Mouse (Mus musculus): ENCODE data around the gene Obp1b. TPM values are rescaled to one million over a fixed set of nuclear protein-coding genes. Genes with fewer than 3 reads are reported as not detected.
"Not testable (repeated sequence)": the region's sequence is repeated elsewhere in the genome, so short reads cannot be mapped to it uniquely, and the experiment has no call there.

The Obp1b gene
- not detected in 2 replicates for polyA plus RNA-seq (2016; fragmentation: Nextera tagmentation; extraction: Ambion mirVana)

- H3K27ac ChIP-seq (replicated peaks); H3K4me3 ChIP-seq; H3K9me3 ChIP-seq (replicated peaks); H3K36me3 ChIP-seq; DNase-seq (ENCODE audit: low spot score); H3K27me3 ChIP-seq (ENCODE audit: low read depth, poor library complexity, severe bottlenecking); H3K4me1 ChIP-seq: not testable (repeated sequence)
- WGBS, result no CpG with 5 or more reads among the region's 3 CpGs
Measured at GRCm38 (mm10) chrX:78186477-78186876, at the start of gene Obp1b. TSS of gene Obp1b (plus strand) at chrX:78186777.

DNA sequence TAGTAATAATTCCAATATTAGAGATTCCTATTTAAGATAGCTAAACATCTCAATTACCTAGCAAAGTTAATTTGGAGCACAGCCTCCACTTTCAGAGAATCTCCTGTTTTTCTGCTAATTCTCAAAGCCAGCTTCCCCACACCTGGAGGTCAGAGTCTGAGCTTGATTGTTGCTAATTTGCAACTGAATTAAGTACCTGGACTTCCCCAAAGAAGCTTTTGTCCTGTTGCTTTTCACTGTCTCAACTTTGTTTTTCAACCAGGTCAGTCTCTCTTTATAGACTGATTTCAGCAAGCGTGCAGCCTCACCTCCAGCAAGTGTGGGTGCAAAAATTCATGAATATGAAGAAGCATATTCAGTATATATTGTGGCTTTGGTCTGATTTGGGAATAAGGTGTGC lies 15.6 kb downstream of the Obp1b start:
- not testable (repeated sequence) for H3K36me3 ChIP-seq; H3K9me3 ChIP-seq (replicated peaks); DNase-seq (ENCODE audit: low spot score); H3K27ac ChIP-seq (replicated peaks); H3K4me1 ChIP-seq; H3K4me3 ChIP-seq; H3K27me3 ChIP-seq (ENCODE audit: low read depth, poor library complexity, severe bottlenecking)
- 57% methylated on average over 1 of the region's 1 CpGs for WGBS

- WGBS, result 94% methylated on average over 5 of the region's 5 CpGs
- Histone ChIP-seq H3K27me3 (ENCODE audit: low read depth, poor library complexity, severe bottlenecking) (no peaks in the 10 kb centered on the region), H3K36me3 (no peaks in the 10 kb centered on the region), H3K4me1 (no peaks in the 10 kb centered on the region), H3K4me3 (no peak overlapping the region), H3K9me3 (replicated peaks) (peaks cover 5% of the 10 kb centered on the region), H3K27ac (replicated peaks) (no peak overlapping the region)
- no peak for DNase-seq (ENCODE audit: low spot score)
Measured at GRCm38 (mm10) chrX:78202829-78203228, 16.3 kb downstream of the Obp1b start.

Other genes starting within 250 kb of the Obp1b start
- gene Obp1a, start 95.4 kb upstream of the Obp1b start, polyA plus RNA-seq (2016; fragmentation: Nextera tagmentation; extraction: Ambion mirVana), result not detected in 2 replicates
- gene Gm5938, start 61.3 kb upstream of the Obp1b start, polyA plus RNA-seq (2016; fragmentation: Nextera tagmentation; extraction: Ambion mirVana), result not detected in 2 replicates
- not detected in 2 replicates for gene Gm14743, start 59.1 kb downstream of the Obp1b start, polyA plus RNA-seq (2016; fragmentation: Nextera tagmentation; extraction: Ambion mirVana)
- not detected in 2 replicates for gene 4930480E11Rik, start 182.9 kb downstream of the Obp1b start, polyA plus RNA-seq (2016; fragmentation: Nextera tagmentation; extraction: Ambion mirVana)

All from midbrain, embryonic 10.5 days (tissue).